Mouse (Mus musculus) megakaryocyte-erythroid progenitor cell, adult 5-6 weeks (primary cell): ENCODE results near the gene Kcnip1. TPM values are rescaled to one million over a fixed set of nuclear protein-coding genes. Genes with fewer than 3 reads are reported as not detected.

Source experiments
- ATAC-seq: replicated peaks from 2 replicates; pipeline ENCODE4 v1.8.0; 2016; ENCODE audit warnings: mild to moderate bottlenecking, inconsistent platforms; ENCODE audit not compliant: severe bottlenecking, poor library complexity, low FRiP score, low TSS enrichment
- total RNA-seq, 2 experiments: library from RNA; stranded (forward) in 1 of 2; stranded (reverse) in 1 of 2; fragments of 200-1000, 215-1000 nt in 1 of 2; fragments of >200 nt in 1 of 2; fragmentation: Nextera tagmentation in 1 of 2; gene quantifications; 2 replicates each; pipeline ENCODE4 v1.2.3; 2014 to 2017

The Kcnip1 gene
- total RNA-seq, 2 experiments from 2014 or later, result not detected

GRCm38 (mm10) chr11:33799933-33800332, 193.0 kb downstream of the Kcnip1 start:
- ATAC-seq, result no peak

- ATAC-seq, result no peak
These were observed 194.8 kb downstream of the Kcnip1 start for GRCm38 (mm10) chr11:33798094-33798648.

- ATAC-seq, result no peak
These were observed 205.6 kb downstream of the Kcnip1 start for GRCm38 (mm10) chr11:33787362-33787761.

GRCm38 (mm10) chr11:33786572-33786971, 206.4 kb downstream of the Kcnip1 start:
- ATAC-seq, result no peak

- ATAC-seq, result no peak
These were observed 211.4 kb downstream of the Kcnip1 start for GRCm38 (mm10) chr11:33781561-33781971.

GRCm38 (mm10) chr11:33780263-33780662, 212.7 kb downstream of the Kcnip1 start:
- no peak for ATAC-seq

GRCm38 (mm10) chr11:33772615-33773141, 220.3 kb downstream of the Kcnip1 start:
- ATAC-seq, result no peak

- ATAC-seq, result no peak
These were observed 220.9 kb downstream of the Kcnip1 start for GRCm38 (mm10) chr11:33772043-33772442.

GRCm38 (mm10) chr11:33766976-33767938, 225.7 kb downstream of the Kcnip1 start:
- ATAC-seq, result no peak

- no peak for ATAC-seq
These were observed 231.7 kb downstream of the Kcnip1 start for GRCm38 (mm10) chr11:33761201-33761755.

- no peak for ATAC-seq
These were observed 236.3 kb downstream of the Kcnip1 start for GRCm38 (mm10) chr11:33756624-33757023.

- no peak for ATAC-seq
These were observed 240.5 kb downstream of the Kcnip1 start for GRCm38 (mm10) chr11:33752431-33752873.

- ATAC-seq, result no peak
These were observed 241.4 kb downstream of the Kcnip1 start for GRCm38 (mm10) chr11:33751503-33751902.

GRCm38 (mm10) chr11:33749979-33750378, 243.0 kb downstream of the Kcnip1 start:
- ATAC-seq, result no peak

GRCm38 (mm10) chr11:33749408-33749807, 243.5 kb downstream of the Kcnip1 start:
- ATAC-seq, result no peak

GRCm38 (mm10) chr11:33748754-33749153, 244.2 kb downstream of the Kcnip1 start:
- no peak for ATAC-seq

GRCm38 (mm10) chr11:33747402-33747955, 245.5 kb downstream of the Kcnip1 start:
- ATAC-seq, result no peak

- ATAC-seq, result no peak
These were observed 246.6 kb downstream of the Kcnip1 start for GRCm38 (mm10) chr11:33746402-33746801.

- no peak for ATAC-seq
These were observed 247.1 kb downstream of the Kcnip1 start for GRCm38 (mm10) chr11:33745821-33746329.

GRCm38 (mm10) chr11:33744429-33744828, 248.5 kb downstream of the Kcnip1 start:
- no peak for ATAC-seq
